Mouse (Mus musculus) midbrain, embryonic 13.5 days (tissue): ENCODE measurements around the gene Kmt2c. TPM values are rescaled to one million over a fixed set of nuclear protein-coding genes. Genes with fewer than 3 reads are reported as not detected.

Source experiments
- ATAC-seq: fragments of 200-750 bp; cut with Nextera tagmentation; 2 replicates; pipeline ENCODE4 v1.8.0; 2017; ENCODE audit warnings: mild to moderate bottlenecking, moderate TSS enrichment, moderate library complexity
- H3K27ac ChIP-seq: fragments of 300-500 bp; sonication (generic); 2 replicates; pipeline ENCODE4 v1.5.1; 2015; ENCODE audit warnings: inconsistent platforms, mild to moderate bottlenecking, moderate library complexity
- H3K27me3 ChIP-seq: fragments of 300-500 bp; sonication (generic); 2 replicates; pipeline ENCODE4 v1.6.1; 2015; ENCODE audit warnings: mild to moderate bottlenecking, inconsistent platforms
- H3K36me3 ChIP-seq: fragments of 300-500 bp; sonication (generic); 2 replicates; pipeline ENCODE4 v1.6.1; 2015; ENCODE audit warnings: mild to moderate bottlenecking, inconsistent platforms
- H3K4me1 ChIP-seq: fragments of 300-500 bp; sonication (generic); replicated peaks from 2 replicates; pipeline ENCODE4 v1.6.1; 2015; ENCODE audit warnings: inconsistent platforms
- H3K4me2 ChIP-seq: fragments of 300-500 bp; sonication (generic); replicated peaks from 2 replicates; pipeline ENCODE4 v1.6.1; 2015; ENCODE audit warnings: moderate library complexity, mild to moderate bottlenecking, inconsistent platforms
- H3K4me3 ChIP-seq: fragments of 300-500 bp; sonication (generic); replicated peaks from 2 replicates; pipeline ENCODE4 v1.5.1; 2015; ENCODE audit warnings: mild to moderate bottlenecking, inconsistent platforms
- H3K9ac ChIP-seq: fragments of 300-500 bp; sonication (generic); replicated peaks from 2 replicates; pipeline ENCODE4 v1.6.1; 2015; ENCODE audit warnings: mild to moderate bottlenecking, inconsistent platforms
- H3K9me3 ChIP-seq: fragments of 300-500 bp; sonication (generic); 2 replicates; pipeline ENCODE4 v1.6.1; 2016; ENCODE audit warnings: mild to moderate bottlenecking, inconsistent platforms
- WGBS: fragments of 180-500 bp; shearing (Covaris S2); methylation state at CpG from one replicate; pipeline ENCODE4 v1.1.7; 2015; 5-methylcytosine and 5-hydroxymethylcytosine counted together
- polyA plus RNA-seq: library from polyadenylated mRNA; unstranded; fragments of >200 nt; fragmentation: Nextera tagmentation; extraction: Ambion mirVana; gene quantifications from 2 replicates; pipeline ENCODE4 v1.2.1, GENCODE M21; 2015

Kmt2c gene
- polyA plus RNA-seq, 1 experiment from 2014 or later, result 23.5 TPM

GRCm38 (mm10) chr5:25313881-25314280 is 184.7 kb downstream of the Kmt2c start:
- Histone ChIP-seq H3K27me3 (no peaks in the 10 kb centered on the region), H3K4me3 (no peak overlapping the region), H3K4me1 (no peaks in the 10 kb centered on the region), H3K4me2 (no peak overlapping the region), H3K27ac (no peak overlapping the region), H3K36me3 (peaks cover 65% of the 10 kb centered on the region), H3K9me3 (no peaks in the 10 kb centered on the region), H3K9ac (no peak overlapping the region)
- no peak for ATAC-seq
- 94% methylated on average over 6 of the region's 6 CpGs for WGBS

GRCm38 (mm10) chr5:25310226-25310625 is 188.4 kb downstream of the Kmt2c start:
- no peaks in the 10 kb centered on the region for H3K9me3 ChIP-seq
- H3K9ac ChIP-seq, result no peak overlapping the region
- H3K4me2 ChIP-seq, result no peak overlapping the region
- H3K4me3 ChIP-seq, result no peak overlapping the region
- no peaks in the 10 kb centered on the region for H3K4me1 ChIP-seq
- 98% methylated on average over 2 of the region's 2 CpGs for WGBS
- no peak overlapping the region for H3K27ac ChIP-seq
- peaks cover 54% of the 10 kb centered on the region for H3K36me3 ChIP-seq
- no peak for ATAC-seq
- H3K27me3 ChIP-seq, result no peaks in the 10 kb centered on the region

- H3K27me3 ChIP-seq, result no peaks in the 10 kb centered on the region
- no peak overlapping the region for H3K27ac ChIP-seq
- H3K9me3 ChIP-seq, result no peaks in the 10 kb centered on the region
- H3K36me3 ChIP-seq, result peaks cover 31% of the 10 kb centered on the region
- WGBS, result 42% methylated on average over 3 of the region's 3 CpGs
- H3K4me1 ChIP-seq, result peaks cover 11% of the 10 kb centered on the region
- H3K4me2 ChIP-seq, result no peak overlapping the region
- H3K4me3 ChIP-seq, result no peak overlapping the region
- no peak overlapping the region for H3K9ac ChIP-seq
- ATAC-seq, result no peak; the same call in 1 of the 2 replicates
These were observed 201.8 kb downstream of the Kmt2c start for GRCm38 (mm10) chr5:25296830-25297229.

- no peaks in the 10 kb centered on the region for H3K27me3 ChIP-seq
- H3K27ac ChIP-seq, result no peak overlapping the region
- ATAC-seq, result no peak
- peaks cover 84% of the 10 kb centered on the region for H3K36me3 ChIP-seq
- H3K9ac ChIP-seq, result no peak overlapping the region
- WGBS, result 97% methylated on average over 13 of the region's 13 CpGs
- no peak overlapping the region for H3K4me2 ChIP-seq
- no peaks in the 10 kb centered on the region for H3K9me3 ChIP-seq
- no peak overlapping the region for H3K4me3 ChIP-seq
- H3K4me1 ChIP-seq, result no peaks in the 10 kb centered on the region
These were observed 214.6 kb downstream of the Kmt2c start for GRCm38 (mm10) chr5:25283988-25284387.

GRCm38 (mm10) chr5:25276365-25276764 is 222.2 kb downstream of the Kmt2c start:
- Histone ChIP-seq H3K9me3 (no peaks in the 10 kb centered on the region), H3K4me2 (no peak overlapping the region), H3K9ac (no peak overlapping the region), H3K4me3 (no peak overlapping the region), H3K36me3 (peaks cover 81% of the 10 kb centered on the region), H3K27ac (no peak overlapping the region), H3K27me3 (no peaks in the 10 kb centered on the region), H3K4me1 (no peaks in the 10 kb centered on the region)
- WGBS, result 76% methylated on average over 6 of the region's 6 CpGs
- ATAC-seq, result no peak

GRCm38 (mm10) chr5:25275629-25276028 is 223.0 kb downstream of the Kmt2c start:
- Histone ChIP-seq H3K9me3 (no peaks in the 10 kb centered on the region), H3K4me2 (no peak overlapping the region), H3K36me3 (peaks cover 81% of the 10 kb centered on the region), H3K9ac (no peak overlapping the region), H3K4me3 (no peak overlapping the region), H3K27ac (no peak overlapping the region), H3K4me1 (no peaks in the 10 kb centered on the region), H3K27me3 (no peaks in the 10 kb centered on the region)
- 92% methylated on average over 10 of the region's 10 CpGs for WGBS
- no peak for ATAC-seq

- peaks cover 77% of the 10 kb centered on the region for H3K36me3 ChIP-seq
- no peak for ATAC-seq
- H3K4me3 ChIP-seq, result no peak overlapping the region
- 93% methylated on average over 4 of the region's 4 CpGs for WGBS
- H3K4me2 ChIP-seq, result no peak overlapping the region
- H3K9ac ChIP-seq, result no peak overlapping the region
- no peaks in the 10 kb centered on the region for H3K27me3 ChIP-seq
- H3K4me1 ChIP-seq, result no peaks in the 10 kb centered on the region
- no peaks in the 10 kb centered on the region for H3K9me3 ChIP-seq
- no peak overlapping the region for H3K27ac ChIP-seq
These were observed 230.2 kb downstream of the Kmt2c start for GRCm38 (mm10) chr5:25268258-25268888.

GRCm38 (mm10) chr5:25262266-25262665 is 236.3 kb downstream of the Kmt2c start:
- H3K27ac ChIP-seq, result no peak overlapping the region
- no peak overlapping the region for H3K4me2 ChIP-seq
- H3K9me3 ChIP-seq, result no peaks in the 10 kb centered on the region
- H3K27me3 ChIP-seq, result no peaks in the 10 kb centered on the region
- H3K36me3 ChIP-seq, result peaks cover 86% of the 10 kb centered on the region
- no peak overlapping the region for H3K9ac ChIP-seq
- no peak for ATAC-seq
- 86% methylated on average over 7 of the region's 7 CpGs for WGBS
- no peak overlapping the region for H3K4me3 ChIP-seq
- H3K4me1 ChIP-seq, result no peaks in the 10 kb centered on the region

- no peaks in the 10 kb centered on the region for H3K4me1 ChIP-seq
- no peak overlapping the region for H3K9ac ChIP-seq
- H3K27ac ChIP-seq, result no peak overlapping the region
- no peaks in the 10 kb centered on the region for H3K9me3 ChIP-seq
- peaks cover 88% of the 10 kb centered on the region for H3K36me3 ChIP-seq
- H3K27me3 ChIP-seq, result no peaks in the 10 kb centered on the region
- 90% methylated on average over 6 of the region's 6 CpGs for WGBS
- no peak overlapping the region for H3K4me3 ChIP-seq
- H3K4me2 ChIP-seq, result no peak overlapping the region
- ATAC-seq, result no peak
These were observed 237.1 kb downstream of the Kmt2c start for GRCm38 (mm10) chr5:25261452-25261851.

- H3K36me3 ChIP-seq, result peaks cover 85% of the 10 kb centered on the region
- H3K9ac ChIP-seq, result no peak overlapping the region
- no peak overlapping the region for H3K4me2 ChIP-seq
- H3K4me3 ChIP-seq, result no peak overlapping the region
- no peaks in the 10 kb centered on the region for H3K9me3 ChIP-seq
- no peak for ATAC-seq
- no peaks in the 10 kb centered on the region for H3K4me1 ChIP-seq
- no peaks in the 10 kb centered on the region for H3K27me3 ChIP-seq
- H3K27ac ChIP-seq, result no peak overlapping the region
- 83% methylated on average over 2 of the region's 2 CpGs for WGBS
These were observed 241.9 kb downstream of the Kmt2c start for GRCm38 (mm10) chr5:25256686-25257085.

- Histone ChIP-seq H3K4me2 (no peak overlapping the region), H3K9ac (no peak overlapping the region), H3K4me3 (no peak overlapping the region), H3K27me3 (no peaks in the 10 kb centered on the region), H3K27ac (no peak overlapping the region), H3K9me3 (no peaks in the 10 kb centered on the region), H3K4me1 (no peaks in the 10 kb centered on the region), H3K36me3 (peaks cover 91% of the 10 kb centered on the region)
- no peak for ATAC-seq
- 90% methylated on average over 4 of the region's 4 CpGs for WGBS
These were observed 244.1 kb downstream of the Kmt2c start for GRCm38 (mm10) chr5:25254491-25254890.

- H3K4me1 ChIP-seq, result no peaks in the 10 kb centered on the region
- H3K36me3 ChIP-seq, result peaks cover 87% of the 10 kb centered on the region
- no peak overlapping the region for H3K9ac ChIP-seq
- no peak overlapping the region for H3K4me3 ChIP-seq
- no peak for ATAC-seq
- no peak overlapping the region for H3K4me2 ChIP-seq
- H3K9me3 ChIP-seq, result no peaks in the 10 kb centered on the region
- 91% methylated on average over 8 of the region's 8 CpGs for WGBS
- no peak overlapping the region for H3K27ac ChIP-seq
- H3K27me3 ChIP-seq, result no peaks in the 10 kb centered on the region
These were observed 245.6 kb downstream of the Kmt2c start for GRCm38 (mm10) chr5:25252825-25253544.
